Comparison of ENCODE assay signal across 22 mouse cellular contexts in the genomic region with DNA sequence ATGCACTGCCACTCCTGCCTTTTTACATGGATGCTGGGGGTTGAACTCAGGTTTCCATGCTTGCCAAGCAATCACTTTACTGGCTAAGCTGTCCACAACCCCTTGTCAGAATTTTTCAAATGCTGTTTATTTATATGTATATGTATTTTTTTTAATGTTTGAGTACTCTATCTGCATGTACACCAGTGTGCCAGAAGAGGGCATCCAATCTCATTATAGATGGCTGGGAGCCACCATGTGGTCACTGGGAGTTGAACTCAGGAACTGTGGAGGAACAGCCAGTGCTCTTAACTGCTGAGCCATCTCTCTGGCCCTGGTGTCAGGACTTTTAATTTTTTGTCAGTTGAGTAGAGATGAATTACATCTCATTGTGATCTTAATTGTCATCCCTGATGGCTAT. TPM values are rescaled to one million over a fixed set of nuclear protein-coding genes. Genes with fewer than 3 reads are reported as not detected.
DNase-seq lines count a peak whose midpoint lies in the region; ATAC-seq and TF ChIP-seq lines count a peak whose summit lies in the region.
"Had no signal": no experiment of that assay in that cellular context is flagged by ENCODE, and none has a peak within 500 bp of the region (broad histone marks: within the 10 kb centered on the region; RNA-seq: fewer than 3 reads in every experiment).

No protein-coding gene starts in this region.

- ATAC-seq in kidney, postnatal 0 days (replicated peaks; ENCODE audit: low FRiP score, low read depth), result no peak
- ATAC-seq in kidney, embryonic 15.5 days (replicated peaks; ENCODE audit: low FRiP score), result no peak

- in situ Hi-C loops in CH12.LX (cut with MboI; ENCODE audit: low pct_ligation_motif_present, low pct_unique_long_range_greater_than_20kb, low sequenced_read_pairs), result no loop called here

- H3K36me3 ChIP-seq in kidney, postnatal 0 days (ENCODE audit: insufficient read depth, low read length), result no peaks in the 10 kb centered on the region
- peaks cover 10% of the 10 kb centered on the region; the same call in 1 of the 2 replicates for H3K36me3 ChIP-seq in kidney, embryonic 15.5 days
- H3K36me3 ChIP-seq in CH12.LX (replicated peaks in 1 of 2; ENCODE audit: control insufficient read depth in 1 of 2, insufficient read depth in 1 of 2, low read length in 1 of 2), result peaks cover 5 to 30% of the 10 kb centered on the region in 2 experiments
- H3K36me3 ChIP-seq: embryonic facial prominence, embryonic 13.5 days; neural tube, embryonic 12.5 days had no signal

- no peak for TF ChIP-seq EP300 in CH12.LX (IDR thresholded peaks at IDR 0.05; ENCODE audit: low read length)

- H3K79me2 ChIP-seq in CH12.LX (replicated peaks; ENCODE audit: control insufficient read depth, extremely low read depth, insufficient read depth, poor library complexity, severe bottlenecking), result 0 out of 2 replicates have a peak, but pooled peaks cover under 1% of the 10 kb centered on the region

- no peaks in the 10 kb centered on the region for H3K4me1 ChIP-seq in kidney, postnatal 0 days (replicated peaks; ENCODE audit: insufficient read depth, low read length)
- H3K4me1 ChIP-seq in kidney, embryonic 15.5 days, result no peaks in the 10 kb centered on the region
- H3K4me1 ChIP-seq in CH12.LX (ENCODE audit: control insufficient read depth in 1 of 2, insufficient read depth in 2 of 2), result no peaks in the 10 kb centered on the region
- H3K4me1 ChIP-seq: embryonic facial prominence, embryonic 13.5 days; neural tube, embryonic 12.5 days had no signal

- peak; percentile 25; the same call in 1 of the 2 replicates for TF ChIP-seq CTCF in kidney, postnatal 0 days (IDR thresholded peaks at IDR 0.05; ENCODE audit: low read depth)
- peak in 1 of 2 experiments; percentile 65; a peak in 2 of 4 replicates for TF ChIP-seq CTCF in CH12.LX (conservative IDR thresholded peaks at IDR 0.05 in 1 of 2, IDR thresholded peaks at IDR 0.05 in 1 of 2; ENCODE audit: low read depth in 2 of 2, low read length in 2 of 2)

- H3K9me3 ChIP-seq in kidney, postnatal 0 days (replicated peaks; ENCODE audit: low read length), result no peaks in the 10 kb centered on the region
- H3K9me3 ChIP-seq in kidney, embryonic 15.5 days (replicated peaks), result no peaks in the 10 kb centered on the region
- H3K9me3 ChIP-seq in CH12.LX (replicated peaks; ENCODE audit: low read length), result no peaks in the 10 kb centered on the region
- H3K9me3 ChIP-seq: embryonic facial prominence, embryonic 13.5 days; neural tube, embryonic 12.5 days had no signal

- dilution Hi-C loops in CH12.LX (cut with MboI; ENCODE audit: extremely low pct_ligation_motif_present, extremely low pct_unique_long_range_greater_than_20kb, low sequenced_read_pairs), result no loop called here

- DNase-seq in kidney, postnatal 0 days (ENCODE audit: low spot score), result no peak
- DNase-seq in 416B (ENCODE audit: low read depth) (peak; percentile 39), CH12.LX (ENCODE audit: extremely low read depth) (peak; percentile 9)
- peak; percentile 15 for DNase-seq in induced T-regulatory cell, adult 2 months (ENCODE audit: low read depth)
- no peak for DNase-seq in urinary bladder, postnatal 14 days (ENCODE audit: low spot score)
- no peak for DNase-seq in natural killer cell, adult 2 months (ENCODE audit: low spot score in 2 of 2)
- DNase-seq: cerebellum, adult 11 months; gastrocnemius, postnatal 25 days; heart, postnatal 36 days; kidney, postnatal 14 days; lung, postnatal 4 days; midbrain, embryonic 14.5 days; right cerebral cortex, postnatal 25 days; thymus, adult 18-20 months had no signal

- no peak; the same call in 1 of the 2 replicates for TF ChIP-seq RAD21 in CH12.LX (IDR thresholded peaks at IDR 0.05; ENCODE audit: low read depth, low read length)

- TF ChIP-seq POLR2A in CH12.LX (IDR thresholded peaks at IDR 0.05; ENCODE audit: low read depth, low read length), result no peak

- no peak overlapping the region for H3K4me2 ChIP-seq in kidney, postnatal 0 days (ENCODE audit: low read length)
- H3K4me2 ChIP-seq in kidney, embryonic 15.5 days, result no peak overlapping the region
- no peak overlapping the region for H3K4me2 ChIP-seq in CH12.LX (ENCODE audit: insufficient read depth, low read depth, poor library complexity, severe bottlenecking)
- H3K4me2 ChIP-seq: embryonic facial prominence, embryonic 13.5 days; heart, embryonic 11.5 days; neural tube, embryonic 12.5 days had no signal

- H3K4me3 ChIP-seq in kidney, postnatal 0 days (replicated peaks; ENCODE audit: low read depth, low read length), result no peak overlapping the region
- H3K4me3 ChIP-seq in kidney, embryonic 15.5 days (replicated peaks), result no peak overlapping the region
- H3K4me3 ChIP-seq in CH12.LX (replicated peaks in 1 of 3; ENCODE audit: low read depth in 2 of 3, low read length in 2 of 3, poor library complexity in 1 of 3), result no peak overlapping the region
- H3K4me3 ChIP-seq: embryonic facial prominence, embryonic 13.5 days; neural tube, embryonic 12.5 days had no signal

- no peaks in the 10 kb centered on the region for H3K27me3 ChIP-seq in kidney, postnatal 0 days (ENCODE audit: insufficient read depth, low read length)
- peaks cover 13% of the 10 kb centered on the region; the same call in 1 of the 2 replicates for H3K27me3 ChIP-seq in kidney, embryonic 15.5 days
- no peaks in the 10 kb centered on the region for H3K27me3 ChIP-seq in CH12.LX (replicated peaks)
- H3K27me3 ChIP-seq: neural tube, embryonic 12.5 days had no signal

- no peak overlapping the region for H3K9ac ChIP-seq in kidney, postnatal 0 days (ENCODE audit: low read depth, low read length)
- no peak overlapping the region for H3K9ac ChIP-seq in kidney, embryonic 15.5 days
- H3K9ac ChIP-seq in CH12.LX (ENCODE audit: insufficient read depth, low read depth), result no peak overlapping the region
- H3K9ac ChIP-seq: embryonic facial prominence, embryonic 13.5 days; neural tube, embryonic 12.5 days had no signal

- no peak overlapping the region for H3K27ac ChIP-seq in kidney, postnatal 0 days
- H3K27ac ChIP-seq in kidney, embryonic 15.5 days, result no peak overlapping the region
- H3K27ac ChIP-seq in CH12.LX (ENCODE audit: insufficient read depth, low read depth), result no peak overlapping the region
- H3K27ac ChIP-seq: embryonic facial prominence, embryonic 13.5 days; neural tube, embryonic 12.5 days had no signal

TF ChIP-seq in CH12.LX, 34 proteins besides CTCF, POLR2A, EP300 and RAD21:
- TF ChIP-seq JUND (conservative IDR thresholded peaks at IDR 0.05; ENCODE audit: low read depth, low read length) (no peak), GABPA (IDR thresholded peaks at IDR 0.05; ENCODE audit: insufficient replicate concordance, low read depth, low read length) (no peak), USF1 (IDR thresholded peaks at IDR 0.05; ENCODE audit: low read depth, low read length) (no peak), POLR2AphosphoS2 (IDR thresholded peaks at IDR 0.05; ENCODE audit: low read depth, low read length) (no peak), IRF4 (IDR thresholded peaks at IDR 0.05; ENCODE audit: low read depth, low read length) (no peak), USF2 (conservative IDR thresholded peaks at IDR 0.05; ENCODE audit: low read depth, low read length) (no peak), UBTF (IDR thresholded peaks at IDR 0.05; ENCODE audit: low read depth, low read length) (no peak), CHD1 (IDR thresholded peaks at IDR 0.05; ENCODE audit: low read depth, low read length) (no peak), RCOR1 (conservative IDR thresholded peaks at IDR 0.05; ENCODE audit: low read depth, low read length) (no peak), ELF1 (IDR thresholded peaks at IDR 0.05; ENCODE audit: low read depth, low read length) (no peak), SIN3A (IDR thresholded peaks at IDR 0.05; ENCODE audit: low read length) (no peak)

RNA-seq across cellular contexts. Expression of a gene that starts 26.5 kb away (rescaled TPM):
- 92.4 and 94.4 TPM in 2 replicates for polyA plus RNA-seq in kidney, postnatal 0 days (2015; fragmentation: Nextera tagmentation; extraction: Ambion mirVana)
- 101 TPM in 2 replicates for polyA plus RNA-seq in kidney, embryonic 15.5 days (2015; fragmentation: Nextera tagmentation; extraction: Ambion mirVana)
- total RNA-seq in CH12.LX (2012; rRNA removed), result 33.8 and 47.0 TPM in 2 replicates
- 77.0 and 78.9 TPM in 2 replicates for total RNA-seq in CH12.LX (2014; rRNA removed)
- 62.4 and 77.2 TPM in 2 replicates for polyA plus RNA-seq in CH12.LX (2012; ENCODE audit: insufficient read length, low read depth)

RNA-seq across cellular contexts. Expression of a gene that starts 27.3 kb away (rescaled TPM):
- polyA plus RNA-seq in kidney, postnatal 0 days (2015; fragmentation: Nextera tagmentation; extraction: Ambion mirVana), result 10.1 and 11.2 TPM in 2 replicates
- polyA plus RNA-seq in kidney, embryonic 15.5 days (2015; fragmentation: Nextera tagmentation; extraction: Ambion mirVana), result 30.3 and 31.2 TPM in 2 replicates
- total RNA-seq in CH12.LX (2012; rRNA removed) (24.0 and 27.1 TPM in 2 replicates), CH12.LX (2014; rRNA removed) (29.5 and 32.2 TPM in 2 replicates)
- polyA plus RNA-seq in CH12.LX (2012; ENCODE audit: insufficient read length, low read depth), result 34.6 and 38.8 TPM in 2 replicates

RNA-seq across cellular contexts. Expression of a gene that starts 47.6 kb away (rescaled TPM):
- polyA plus RNA-seq in kidney, postnatal 0 days (2015; fragmentation: Nextera tagmentation; extraction: Ambion mirVana), result not detected in 2 replicates
- polyA plus RNA-seq in kidney, embryonic 15.5 days (2015; fragmentation: Nextera tagmentation; extraction: Ambion mirVana), result not detected in 2 replicates
- total RNA-seq in CH12.LX (2012; rRNA removed) (not detected in 2 replicates), CH12.LX (2014; rRNA removed) (not detected in 2 replicates)
- not detected in 2 replicates for polyA plus RNA-seq in CH12.LX (2012; ENCODE audit: insufficient read length, low read depth)
- total RNA-seq: adrenal gland, postnatal 4 days; ES-E14; gastrocnemius, postnatal 25 days; heart, postnatal 36 days had no signal
- polyA plus RNA-seq: embryonic facial prominence, embryonic 13.5 days; limb, embryonic 11.5 days; liver, embryonic 16.5 days; midbrain, embryonic 14.5 days; neural tube, embryonic 12.5 days had no signal

RNA-seq across cellular contexts. Expression of a gene that starts 58.2 kb away (rescaled TPM):
- polyA plus RNA-seq in kidney, postnatal 0 days (2015; fragmentation: Nextera tagmentation; extraction: Ambion mirVana), result not detected in 2 replicates
- not detected in 2 replicates for polyA plus RNA-seq in kidney, embryonic 15.5 days (2015; fragmentation: Nextera tagmentation; extraction: Ambion mirVana)
- not detected in 2 replicates for total RNA-seq in CH12.LX (2012; rRNA removed)
- total RNA-seq in CH12.LX (2014; rRNA removed), result not detected in 2 replicates
- polyA plus RNA-seq in CH12.LX (2012; ENCODE audit: insufficient read length, low read depth), result not detected in 2 replicates
- total RNA-seq: ES-E14; gastrocnemius, postnatal 25 days; heart, postnatal 36 days had no signal
- polyA plus RNA-seq: embryonic facial prominence, embryonic 13.5 days; heart, embryonic 11.5 days; limb, embryonic 11.5 days; midbrain, embryonic 14.5 days; neural tube, embryonic 12.5 days had no signal

Comparison
In these comparisons a context has a peak if more than half of its experiments do, and no peak if none do; other contexts are left out.
1. DNase-seq: peak in 416B (single experiment), CH12.LX (single experiment) and induced T-regulatory cell, adult 2 months (single experiment); none in kidney, postnatal 0 days (single experiment), urinary bladder, postnatal 14 days (single experiment) and natural killer cell, adult 2 months (0 of 2).